Mouse (Mus musculus) layer of hippocampus, postnatal 25 days (tissue): ENCODE measurements around the gene Hoxb4. TPM values are rescaled to one million over a fixed set of nuclear protein-coding genes. Genes with fewer than 3 reads are reported as not detected.

ENCODE experiments used
- DNase-seq, 2 experiments: peaks; one replicate each; pipeline ENCODE4 v3.0.0; 2022; ENCODE audit warnings: mixed read lengths in 2 of 2, low spot score in 1 of 2; ENCODE audit errors: extremely low spot score in 1 of 2
- total RNA-seq, 2 experiments: library from RNA; stranded (reverse); gene quantifications; 2 replicates each; pipeline ENCODE4 v1.2.3; 2021

The Hoxb4 gene
- total RNA-seq, result not detected

DNA sequence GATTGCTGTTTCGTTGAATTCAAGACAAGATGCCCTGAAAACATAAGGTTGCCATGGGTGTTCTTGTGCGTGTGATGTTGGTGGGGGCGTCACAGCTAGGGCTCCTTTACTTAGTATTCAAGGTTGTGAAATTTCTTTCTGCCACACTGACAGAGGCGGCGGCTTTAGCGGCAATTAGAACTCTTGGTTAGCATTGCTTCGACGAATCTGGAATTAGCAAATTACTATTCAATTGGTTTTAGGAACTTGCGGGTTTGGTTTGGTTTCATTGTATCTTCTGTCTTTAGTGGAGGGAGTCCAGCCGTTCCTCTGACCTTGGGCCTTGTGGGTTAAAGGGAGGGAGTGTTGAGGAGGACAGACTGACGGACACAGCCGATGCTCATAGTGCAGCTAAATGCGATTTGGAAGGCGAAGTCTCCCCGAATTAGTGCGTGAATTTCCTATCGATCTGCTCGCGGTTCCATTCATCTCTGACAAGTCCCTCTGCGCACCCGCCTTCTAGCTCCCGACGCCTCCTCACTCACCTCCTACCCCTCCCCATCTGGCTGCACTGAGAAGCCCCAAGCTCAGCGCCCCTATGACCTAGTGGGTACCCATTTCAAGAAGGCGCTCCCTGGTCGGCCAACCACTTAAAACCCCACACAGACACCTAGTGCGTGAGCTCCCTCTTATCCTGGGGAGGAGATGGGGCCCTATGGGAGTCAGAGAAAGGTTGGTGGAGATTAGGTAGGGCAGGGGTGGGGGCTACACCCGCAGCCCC, at the start of gene Hoxb4:
Hoxb4 (plus strand) TSS at position 660 of the 760 bp plus-strand sequence.
- no peak for DNase-seq

DNA sequence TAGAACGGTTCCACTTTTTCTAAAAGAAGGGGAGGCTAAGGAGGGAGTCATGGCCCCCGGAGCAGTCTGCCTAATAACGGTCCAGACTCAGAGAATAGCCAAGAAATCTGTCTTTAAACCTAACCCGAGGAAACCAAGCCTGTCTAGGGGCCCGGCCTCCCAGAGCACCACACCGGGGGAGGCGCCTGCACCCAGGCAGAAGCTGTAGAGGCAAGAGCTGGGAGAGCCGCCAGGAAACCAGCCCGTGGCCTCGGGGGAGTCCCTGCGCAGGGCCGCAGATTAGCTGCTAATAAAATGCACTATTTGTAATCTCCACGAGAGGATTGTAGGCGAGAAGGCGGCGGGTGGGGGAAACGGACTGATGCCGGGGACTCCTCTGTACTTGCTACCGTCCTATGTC, 48.2 kb upstream of the Hoxb4 start:
- no peak for DNase-seq

DNA sequence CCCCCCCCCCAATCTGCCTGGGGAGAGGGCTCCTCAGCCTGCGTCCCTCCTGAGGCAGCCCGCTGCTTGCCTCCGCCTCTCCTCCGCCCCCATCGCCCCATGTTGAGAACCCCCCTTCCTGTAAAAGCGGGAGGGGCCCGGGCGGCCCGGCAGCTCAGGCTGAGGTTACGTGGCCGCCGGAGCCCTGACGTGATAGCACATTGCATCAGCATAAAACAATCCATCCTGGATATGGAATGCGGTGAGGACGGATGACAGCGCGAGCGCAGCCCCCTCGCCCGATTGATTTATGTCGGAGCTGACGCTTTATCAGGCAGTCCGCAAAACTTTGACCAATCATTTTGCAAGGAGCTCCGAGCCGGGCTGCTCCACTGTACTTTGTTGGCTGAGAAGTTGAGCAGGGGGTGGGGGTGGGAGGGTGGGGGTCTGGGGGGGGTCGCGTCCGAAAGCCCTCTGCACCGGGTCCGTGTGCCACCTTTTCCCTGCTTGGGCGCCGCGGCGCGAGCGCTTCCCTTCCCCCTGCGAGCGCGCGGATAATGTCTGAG, 47.0 kb upstream of the Hoxb4 start, which contains the start of gene Hoxb9:
Hoxb9 (plus strand) TSS at position 462 of the 545 bp plus-strand sequence.
- no peak for DNase-seq

DNA sequence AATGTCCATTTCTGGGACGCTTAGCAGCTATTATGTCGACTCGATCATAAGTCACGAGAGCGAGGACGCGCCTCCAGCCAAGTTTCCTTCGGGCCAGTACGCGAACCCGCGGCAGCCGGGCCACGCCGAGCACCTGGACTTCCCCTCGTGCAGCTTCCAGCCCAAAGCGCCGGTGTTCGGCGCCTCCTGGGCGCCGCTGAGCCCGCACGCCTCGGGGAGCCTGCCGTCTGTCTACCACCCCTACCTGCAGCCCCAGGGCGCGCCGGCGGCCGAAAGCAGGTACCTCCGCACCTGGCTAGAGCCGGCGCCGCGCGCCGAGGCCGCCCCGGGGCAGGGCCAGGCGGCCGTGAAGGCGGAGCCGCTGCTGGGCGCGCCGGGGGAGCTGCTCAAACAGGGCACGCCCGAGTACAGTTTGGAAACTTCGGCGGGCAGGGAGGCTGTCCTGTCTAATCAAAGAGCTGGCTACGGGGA, 46.5 kb upstream of the Hoxb4 start:
- DNase-seq, result no peak

DNA sequence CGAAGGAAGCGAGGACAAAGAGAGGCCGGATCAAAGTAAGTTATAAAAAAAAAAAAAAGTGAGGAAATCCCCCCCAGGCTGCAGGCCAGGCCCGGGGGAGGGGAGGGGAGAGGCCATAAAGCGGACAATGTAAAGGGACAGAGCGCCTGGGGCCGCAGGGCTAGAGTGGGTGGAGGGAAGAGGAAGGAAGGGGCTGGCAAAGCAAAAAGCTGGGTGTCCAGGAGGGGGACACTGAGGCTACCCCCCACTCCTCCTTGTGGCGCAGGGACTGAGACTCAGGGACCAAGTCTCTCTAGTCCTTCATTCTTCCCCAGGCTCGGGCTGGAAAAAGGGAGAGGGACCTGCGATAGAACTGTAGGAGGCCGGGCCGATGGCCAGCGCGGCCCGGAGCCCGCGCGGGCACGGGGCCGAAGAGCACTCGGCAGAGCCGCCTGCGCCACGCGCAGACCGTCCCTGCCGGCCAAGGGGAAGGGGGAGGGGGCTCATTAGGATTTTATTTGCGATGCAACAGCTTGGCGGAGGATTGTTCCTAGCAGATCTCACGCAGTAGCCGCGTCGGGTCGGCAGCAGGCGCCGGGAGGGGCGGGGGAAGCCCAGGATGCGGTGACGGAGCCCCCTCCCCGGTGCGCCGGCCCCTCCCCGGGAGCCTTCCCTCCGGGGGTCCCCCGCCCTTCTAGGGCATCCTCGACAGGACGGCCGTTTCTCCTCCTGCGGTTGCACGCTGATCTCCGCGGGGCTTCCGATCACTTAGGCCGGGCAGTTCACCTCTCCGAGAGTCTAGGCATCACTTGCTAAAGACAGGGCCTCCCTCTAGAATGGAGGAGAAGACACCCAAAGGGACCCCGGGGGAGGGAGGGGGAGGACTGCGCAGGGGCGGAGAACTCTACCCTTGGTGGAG, 45.8 kb upstream of the Hoxb4 start:
- no peak for DNase-seq

DNA sequence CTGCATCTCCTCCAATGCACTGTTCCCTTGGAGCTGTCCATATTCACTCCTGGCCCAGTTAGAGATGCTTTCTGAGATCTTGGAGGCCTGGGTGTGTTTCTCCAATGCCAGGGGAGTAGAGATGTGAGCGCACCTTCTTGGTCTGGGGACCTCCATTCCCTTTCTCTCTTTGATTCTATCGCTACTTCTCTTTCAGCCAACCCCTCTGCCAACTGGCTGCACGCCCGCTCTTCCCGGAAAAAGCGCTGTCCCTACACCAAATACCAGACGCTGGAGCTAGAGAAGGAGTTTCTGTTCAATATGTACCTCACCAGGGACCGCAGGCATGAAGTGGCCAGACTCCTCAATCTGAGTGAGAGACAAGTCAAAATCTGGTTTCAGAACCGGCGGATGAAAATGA, 43.6 kb upstream of the Hoxb4 start:
- DNase-seq, result no peak

DNA sequence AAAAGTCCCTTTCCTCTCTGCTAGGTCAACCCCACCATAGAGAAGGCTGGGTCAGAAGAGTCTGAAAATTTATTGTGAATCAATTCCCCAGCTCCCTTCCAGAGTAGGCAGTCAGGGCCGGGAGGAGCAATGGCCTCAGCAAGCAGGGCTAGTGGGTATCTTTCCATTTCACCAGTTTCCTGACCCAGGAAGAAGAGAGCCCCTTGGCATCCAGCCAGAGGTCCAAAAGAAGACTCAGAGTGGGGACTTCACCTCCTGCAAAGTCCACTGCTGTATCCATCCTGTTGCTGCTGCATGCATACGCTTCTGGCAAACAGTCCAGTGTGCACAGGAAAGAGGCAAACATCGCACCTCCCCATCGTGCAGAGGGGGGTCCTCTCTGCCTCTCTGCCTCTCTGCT, 42.2 kb upstream of the Hoxb4 start:
- no peak for DNase-seq

DNA sequence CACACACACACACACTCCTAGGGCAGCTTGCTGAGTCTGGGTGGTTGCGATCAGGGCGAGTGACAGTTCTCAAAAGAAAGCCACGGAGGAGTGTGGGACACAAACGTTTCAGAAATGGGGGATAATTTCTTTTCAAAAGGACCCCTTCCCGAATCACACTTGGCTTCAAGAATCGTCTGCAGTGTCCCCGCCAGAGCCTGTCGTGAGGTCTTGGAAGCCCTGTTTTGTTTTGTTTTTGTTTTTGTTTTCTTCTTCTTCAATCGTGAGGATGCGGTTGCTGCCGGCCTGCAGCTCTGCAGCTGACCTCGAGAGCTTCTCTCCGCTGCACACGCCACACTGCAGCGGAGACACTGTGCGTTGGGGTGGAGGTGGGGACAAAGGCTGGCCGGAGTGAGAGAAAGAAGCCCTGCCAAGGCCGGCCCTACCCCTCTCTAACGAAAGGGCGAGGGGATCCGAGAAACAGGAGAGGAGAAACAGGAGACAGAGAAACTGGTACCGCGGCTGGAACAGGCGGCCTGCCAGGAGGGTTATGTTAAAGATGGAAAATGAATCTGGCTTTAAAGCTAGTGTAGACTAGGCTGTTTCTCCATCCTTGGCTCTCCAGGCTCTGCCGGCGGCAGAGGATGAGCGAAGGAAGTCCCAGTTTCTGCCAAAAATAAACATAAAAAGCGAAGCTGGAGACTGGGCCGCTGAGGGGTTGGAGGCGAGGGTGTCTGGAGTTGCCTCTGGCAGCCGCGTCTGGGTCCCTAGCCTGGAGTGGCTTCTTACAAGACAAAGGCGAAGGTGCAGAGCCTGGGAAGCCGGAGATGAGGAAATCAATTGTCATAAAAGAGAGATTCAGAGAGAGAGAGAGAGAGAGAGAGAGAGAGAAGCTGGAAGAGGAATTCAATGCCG, 40.7 kb upstream of the Hoxb4 start:
- DNase-seq, result no peak

DNA sequence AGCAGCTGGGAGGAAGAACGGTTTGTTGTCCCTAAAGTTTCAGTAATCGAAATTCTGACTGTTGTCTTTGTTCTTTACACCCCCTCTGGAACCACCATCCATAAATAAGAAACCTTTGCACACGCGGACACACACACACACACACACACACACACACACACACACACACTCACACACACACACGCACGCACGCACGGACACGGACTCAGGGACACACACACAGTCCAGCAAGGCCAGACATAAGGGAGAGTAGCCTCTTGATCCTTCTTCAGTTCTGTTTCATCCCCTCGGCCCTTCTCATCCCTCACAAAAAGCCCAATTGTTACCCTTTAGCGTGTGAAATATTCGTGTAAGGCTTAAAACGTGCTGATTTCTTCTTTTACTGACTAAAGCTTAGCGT, 39.7 kb upstream of the Hoxb4 start:
- DNase-seq, result no peak

DNA sequence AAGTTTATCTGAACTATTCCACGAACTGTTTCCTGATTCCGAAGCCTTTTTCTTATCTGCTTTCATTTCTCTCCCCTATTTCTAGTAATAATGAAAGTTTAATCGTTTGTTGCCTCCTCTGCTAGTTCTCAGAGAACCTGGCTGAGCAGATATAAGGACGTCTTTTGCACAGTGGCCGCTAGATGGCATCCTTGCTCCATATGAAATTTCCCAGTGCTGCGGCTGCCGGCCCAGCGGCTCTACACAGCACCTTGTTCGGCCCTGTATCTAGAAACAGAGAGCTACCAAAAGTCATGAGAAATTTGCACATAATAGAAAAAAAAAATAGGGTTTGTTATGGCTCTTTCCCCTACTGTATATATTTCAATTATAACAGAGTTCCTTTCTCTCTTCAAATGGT, 39.3 kb upstream of the Hoxb4 start:
- peak; percentile 71 to 91 for DNase-seq

DNA sequence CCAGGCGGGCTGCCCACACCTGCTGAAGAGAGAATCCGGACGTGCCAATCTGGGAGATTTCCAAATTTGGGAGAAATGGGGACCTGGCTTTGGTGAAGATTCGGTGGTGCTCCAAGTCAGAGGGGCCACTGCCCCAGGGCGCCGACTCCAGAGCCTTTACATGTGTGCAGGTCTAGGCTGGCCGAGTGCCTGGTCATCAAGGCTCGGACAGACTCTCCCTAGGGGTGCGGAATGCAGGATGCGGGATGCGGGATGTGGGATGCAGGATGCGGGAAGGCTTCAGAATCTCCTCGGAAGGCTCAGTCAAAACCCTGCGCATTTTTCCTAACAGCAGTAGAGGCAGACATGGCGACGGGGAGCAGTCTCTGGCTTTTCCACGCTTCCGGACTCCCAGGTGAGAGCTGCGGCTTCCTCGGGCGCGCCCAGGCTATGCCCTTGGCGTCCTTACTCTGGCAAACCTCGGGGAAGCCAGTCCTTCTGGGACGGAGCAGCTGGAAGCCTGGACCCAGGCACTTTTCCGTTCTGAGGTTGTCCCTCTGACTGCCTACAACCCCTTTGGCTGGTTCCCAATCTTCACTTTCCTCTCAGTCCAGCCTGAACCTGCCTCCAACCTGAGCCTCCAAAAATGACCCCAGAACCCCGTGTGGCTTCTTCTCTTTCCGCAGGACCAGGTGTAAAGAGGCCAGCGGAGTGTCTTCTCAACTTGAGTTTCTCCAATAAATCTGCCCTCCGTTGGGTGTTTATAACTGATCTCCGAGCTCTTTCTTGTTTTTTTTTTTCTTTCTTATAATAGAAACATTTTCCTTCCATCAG, 38.4 kb upstream of the Hoxb4 start:
- DNase-seq, result no peak

DNA sequence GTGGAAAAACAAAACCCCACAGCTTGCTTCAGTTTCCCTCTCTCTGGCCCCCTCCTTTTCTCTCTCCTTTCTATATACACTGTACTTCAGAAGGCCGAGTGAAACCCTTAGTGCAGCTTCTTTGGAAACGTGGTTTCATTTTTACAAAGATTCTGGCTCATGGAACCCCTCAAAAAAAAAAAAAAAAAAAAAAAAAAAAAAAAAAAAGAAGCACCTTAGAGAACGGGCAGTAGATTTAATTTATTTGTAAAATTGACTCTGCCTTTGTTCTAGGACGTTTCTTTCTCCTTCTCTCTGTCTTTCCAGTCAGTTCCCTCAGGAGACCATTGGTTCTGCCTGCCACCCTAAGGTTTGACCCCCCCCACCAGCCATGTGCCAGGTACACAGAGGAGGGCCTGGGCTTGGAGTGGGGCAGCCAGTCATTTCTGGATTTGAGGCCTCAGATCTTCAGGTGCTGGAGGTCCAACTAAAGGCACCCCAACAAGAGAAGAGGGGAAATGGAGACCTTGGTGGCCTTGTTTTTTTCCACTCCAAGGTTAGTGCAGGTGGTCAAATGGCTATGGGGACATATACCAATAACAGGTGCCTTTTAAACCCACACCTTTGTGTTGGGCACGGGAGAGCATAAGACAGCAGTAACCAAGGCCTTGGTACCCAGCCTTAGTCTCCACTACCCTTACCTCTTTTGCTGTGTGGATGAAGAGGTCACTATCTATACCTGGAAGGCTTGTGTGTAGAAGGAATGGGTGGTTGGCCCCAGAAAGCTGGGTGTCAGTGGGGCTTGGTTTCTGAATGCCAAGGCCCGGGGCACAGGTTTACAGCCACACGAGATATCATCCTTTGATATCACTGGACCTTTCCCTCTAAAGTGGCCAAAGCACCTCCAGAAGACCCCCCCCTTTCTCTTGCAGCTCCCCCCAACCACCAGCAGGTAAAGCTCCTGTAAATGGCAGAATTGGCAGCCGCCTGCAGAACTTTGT, 37.4 kb upstream of the Hoxb4 start:
- no peak for DNase-seq

DNA sequence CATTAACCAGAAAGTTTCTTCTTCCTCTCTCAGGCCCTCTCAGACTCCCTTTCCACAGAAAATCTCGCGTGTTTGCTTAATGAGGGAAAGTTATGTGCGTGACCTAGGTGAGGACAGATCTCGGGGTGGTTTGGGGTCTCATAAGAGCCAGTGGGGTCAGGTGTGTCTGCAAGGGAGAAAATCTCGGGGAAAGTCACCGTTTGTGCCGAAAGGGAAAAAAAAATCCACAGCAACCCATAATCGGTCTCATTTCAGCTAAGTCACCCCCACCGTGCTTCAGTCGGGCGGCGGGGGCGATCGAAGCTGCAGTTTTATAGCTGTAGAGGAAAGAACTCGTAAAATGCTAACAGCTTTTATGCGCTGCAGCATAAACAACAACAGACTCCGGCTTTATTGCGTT, 36.7 kb upstream of the Hoxb4 start:
- DNase-seq, result no peak

DNA sequence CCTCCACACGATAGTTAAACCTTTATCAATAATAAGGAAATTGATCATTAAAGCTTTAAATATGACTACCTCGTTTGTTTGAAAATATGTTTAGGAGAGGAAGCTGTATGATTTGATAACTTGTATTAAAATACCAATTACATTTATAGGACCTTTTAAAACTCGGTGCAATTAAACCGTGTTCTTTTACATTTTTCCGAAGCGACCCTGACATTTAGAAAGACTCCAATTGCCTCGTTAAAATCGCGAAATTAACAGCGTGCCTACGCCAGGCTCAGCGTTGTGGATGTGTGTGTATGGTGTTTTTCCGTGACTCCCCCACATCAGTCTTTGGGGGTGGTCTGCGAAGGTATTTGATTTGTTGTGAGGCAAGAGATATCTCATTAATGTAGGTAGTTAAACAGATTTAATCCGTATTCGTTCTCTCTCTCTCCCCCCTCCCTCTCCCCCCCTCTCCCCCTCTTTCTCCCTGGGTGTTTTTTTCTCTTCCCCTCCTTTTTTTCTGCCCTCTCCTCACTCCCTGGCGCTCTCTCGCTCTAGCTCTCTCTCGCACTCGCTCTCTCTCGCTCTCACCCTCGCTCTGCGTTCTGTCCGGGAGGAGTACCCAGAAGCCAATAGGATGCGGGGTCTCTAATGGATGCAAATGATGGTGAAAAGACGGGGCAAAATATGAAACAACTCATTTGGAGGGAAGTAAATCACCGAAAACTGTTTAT, 36.1 kb upstream of the Hoxb4 start, which contains the start of gene Hoxb8:
Hoxb8 (plus strand) TSS at position 51 of the 716 bp plus-strand sequence.
- no peak for DNase-seq

DNA sequence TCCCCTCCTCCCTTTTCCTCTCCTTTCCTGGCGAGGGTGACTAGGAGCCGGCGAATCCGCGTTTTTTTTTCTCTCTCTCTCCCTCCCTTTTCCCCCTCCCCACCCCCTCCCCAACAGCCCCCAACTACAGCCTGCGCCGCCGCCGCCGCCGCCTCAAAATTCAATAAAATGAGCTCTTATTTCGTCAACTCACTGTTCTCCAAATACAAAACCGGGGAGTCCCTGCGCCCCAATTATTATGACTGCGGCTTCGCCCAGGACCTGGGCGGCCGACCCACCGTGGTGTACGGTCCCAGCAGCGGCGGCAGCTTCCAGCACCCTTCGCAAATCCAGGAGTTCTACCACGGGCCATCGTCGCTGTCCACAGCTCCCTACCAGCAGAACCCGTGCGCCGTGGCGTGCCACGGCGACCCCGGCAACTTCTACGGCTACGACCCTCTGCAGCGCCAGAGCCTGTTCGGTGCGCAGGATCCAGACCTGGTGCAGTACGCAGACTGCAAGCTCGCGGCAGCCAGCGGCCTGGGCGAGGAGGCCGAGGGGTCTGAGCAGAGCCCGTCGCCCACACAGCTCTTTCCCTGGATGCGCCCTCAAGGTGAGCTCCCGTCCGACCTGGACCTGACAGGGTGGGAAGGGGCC, 35.2 kb upstream of the Hoxb4 start:
- no peak for DNase-seq

DNA sequence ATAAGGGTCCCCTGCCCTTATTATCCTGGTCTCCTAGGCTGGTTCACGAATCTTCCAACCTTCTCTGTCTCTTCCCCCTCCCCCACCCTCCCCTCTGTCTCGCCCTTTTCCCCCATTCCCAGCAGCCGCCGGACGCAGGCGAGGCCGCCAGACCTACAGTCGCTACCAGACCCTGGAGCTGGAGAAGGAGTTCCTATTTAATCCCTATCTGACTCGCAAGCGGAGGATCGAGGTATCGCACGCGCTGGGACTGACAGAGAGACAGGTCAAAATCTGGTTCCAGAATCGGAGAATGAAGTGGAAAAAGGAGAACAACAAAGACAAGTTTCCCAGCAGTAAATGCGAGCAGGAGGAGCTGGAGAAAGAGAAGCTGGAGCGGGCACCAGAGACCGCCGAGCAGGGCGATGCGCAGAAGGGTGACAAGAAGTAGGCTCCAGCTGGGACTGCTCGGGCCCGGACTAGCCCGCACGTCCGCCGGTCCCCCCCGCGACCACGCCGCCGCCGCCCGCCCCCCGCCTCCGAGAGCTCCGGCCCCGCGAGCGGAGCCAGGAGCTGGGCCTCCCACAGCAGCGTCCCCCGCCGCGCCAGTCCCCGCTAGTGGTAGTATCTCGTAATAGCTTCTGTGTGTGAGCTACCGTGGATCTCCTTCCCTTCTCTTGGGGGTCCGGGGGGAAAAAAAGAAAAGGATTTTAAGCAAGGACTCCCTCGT, 33.9 kb upstream of the Hoxb4 start:
- no peak for DNase-seq
